Comparison of ENCODE assay signal across 8 mouse cellular contexts in the genomic region with DNA sequence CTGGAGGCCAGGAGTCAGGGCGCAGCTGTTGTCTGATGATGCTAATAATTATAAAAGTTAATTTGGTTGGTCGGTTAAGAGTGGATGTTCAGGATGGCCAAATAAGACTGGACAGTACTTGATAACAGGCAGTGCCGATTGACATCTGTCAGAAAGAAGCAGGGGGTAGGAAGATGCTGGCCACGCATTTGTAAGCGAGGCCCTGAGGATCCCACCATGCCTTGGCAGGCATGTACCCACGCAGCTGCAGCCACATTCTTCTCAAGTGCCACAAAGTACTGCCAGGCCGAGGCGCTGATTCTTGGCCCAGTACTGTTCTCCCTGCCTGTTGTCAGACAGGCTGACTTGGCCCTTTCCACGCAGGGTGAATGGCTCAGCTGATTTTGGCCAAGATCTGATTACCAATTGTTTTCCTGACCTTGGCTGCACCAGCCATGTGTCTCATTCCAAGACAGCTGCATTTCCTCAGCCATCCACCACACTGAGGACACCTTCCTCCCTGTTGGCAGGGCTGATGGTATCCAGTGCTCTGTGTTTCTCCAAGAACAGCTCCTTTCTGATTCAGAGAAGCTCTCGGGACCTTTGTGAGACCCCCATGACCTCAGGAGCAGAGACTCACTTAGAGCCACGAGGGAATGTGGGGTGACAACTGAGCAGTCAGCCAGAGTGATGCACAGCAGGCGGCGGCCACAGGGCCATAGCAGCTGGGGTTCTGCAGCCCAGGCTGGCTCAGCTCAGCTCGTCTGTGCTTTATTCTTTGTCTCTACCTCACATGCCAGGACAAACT. TPM values are rescaled to one million over a fixed set of nuclear protein-coding genes. Genes with fewer than 3 reads are reported as not detected.
DNase-seq lines count a peak whose midpoint lies in the region; ATAC-seq lines count a peak whose summit lies in the region.

No protein-coding gene starts in this region.

- H3K36me3 ChIP-seq in hindbrain, embryonic 13.5 days: no peaks in the 10 kb centered on the region
- H3K36me3 ChIP-seq in midbrain, embryonic 15.5 days (replicated peaks): no peaks in the 10 kb centered on the region

- peaks cover 21% of the 10 kb centered on the region for H3K4me1 ChIP-seq in hindbrain, embryonic 13.5 days (replicated peaks)
- no peaks in the 10 kb centered on the region for H3K4me1 ChIP-seq in midbrain, embryonic 15.5 days

- no peaks in the 10 kb centered on the region for H3K27me3 ChIP-seq in hindbrain, embryonic 13.5 days
- H3K27me3 ChIP-seq in midbrain, embryonic 15.5 days (replicated peaks): no peaks in the 10 kb centered on the region

- peak overlapping the region; percentile 55 for H3K27ac ChIP-seq in hindbrain, embryonic 13.5 days
- no peak overlapping the region for H3K27ac ChIP-seq in midbrain, embryonic 15.5 days

- no peak overlapping the region for H3K9ac ChIP-seq in hindbrain, embryonic 13.5 days
- no peak overlapping the region for H3K9ac ChIP-seq in midbrain, embryonic 15.5 days

- H3K9me3 ChIP-seq in hindbrain, embryonic 13.5 days: no peaks in the 10 kb centered on the region
- no peaks in the 10 kb centered on the region for H3K9me3 ChIP-seq in midbrain, embryonic 15.5 days

- H3K4me3 ChIP-seq in hindbrain, embryonic 13.5 days: no peak overlapping the region
- no peak overlapping the region for H3K4me3 ChIP-seq in midbrain, embryonic 15.5 days

- H3K4me2 ChIP-seq in hindbrain, embryonic 13.5 days: no peak overlapping the region
- no peak overlapping the region for H3K4me2 ChIP-seq in midbrain, embryonic 15.5 days

- 30% methylated on average over 14 of the region's 14 CpGs for WGBS in hindbrain, embryonic 13.5 days
- 36% methylated on average over 14 of the region's 14 CpGs for WGBS in midbrain, embryonic 15.5 days

- peak; percentile 28 to 32 for DNase-seq in heart, adult 18-20 months
- no peak for DNase-seq in heart, postnatal 4 days
- DNase-seq in embryo, embryonic 9.5 days (ENCODE audit: extremely low spot score): peak; percentile 21
- DNase-seq in right cerebral cortex, postnatal 4 days: no peak
- DNase-seq in right cerebral cortex, postnatal 25 days: no peak

- ATAC-seq in hindbrain, embryonic 13.5 days (ENCODE audit: low FRiP score): peak; percentile 60
- peak; percentile 67 for ATAC-seq in midbrain, embryonic 15.5 days (replicated peaks)
- no peak for ATAC-seq in megakaryocyte, adult 5-6 weeks (ENCODE audit: poor library complexity, severe bottlenecking)

RNA-seq across cellular contexts. Expression of gene Insm1, which starts 53.5 kb away (rescaled TPM):
- total RNA-seq in heart, adult 18-20 months (2021): under 1 TPM in 1 of 2 experiments, not detected in 1; 0.15 TPM
- not detected for total RNA-seq in heart, postnatal 4 days (2021)
- polyA plus RNA-seq in hindbrain, embryonic 13.5 days (2015; fragmentation: Nextera tagmentation; extraction: Ambion mirVana): 4.0 and 4.8 TPM in 2 replicates
- 3.5 and 4.2 TPM in 2 replicates for polyA plus RNA-seq in midbrain, embryonic 15.5 days (2015; fragmentation: Nextera tagmentation; extraction: Ambion mirVana)
- not detected in 2 replicates for total RNA-seq in megakaryocyte, adult 5-6 weeks (2015)
- total RNA-seq in megakaryocyte, adult 5-6 weeks (2017): not detected in 2 replicates

Comparison
In these comparisons a context has a peak if more than half of its experiments do, and no peak if none do; other contexts are left out.
1. DNase-seq: peak in heart, adult 18-20 months (2 of 2) and embryo, embryonic 9.5 days (single experiment); none in heart, postnatal 4 days (single experiment), right cerebral cortex, postnatal 4 days (single experiment) and right cerebral cortex, postnatal 25 days (single experiment).